Mouse (Mus musculus) adrenal gland, postnatal 4 days (tissue): ENCODE results near the gene Mcpt8. TPM values are rescaled to one million over a fixed set of nuclear protein-coding genes. Genes with fewer than 3 reads are reported as not detected.

Source experiments
- microRNA-seq: library from miRNA; unstranded; fragments of <30 nt; microRNA quantifications from one replicate; pipeline ENCODE4 v1.2.0, GENCODE M21; 2021
- total RNA-seq, 2 experiments: library from RNA; stranded (reverse); gene quantifications; 2 replicates each; pipeline ENCODE4 v1.2.3; 2021

The Mcpt8 gene
- total RNA-seq, 2 experiments from 2014 or later, result 1.2 TPM; not detected in 1

Small RNAs within 50 kb of the gene (microRNA-seq; reads per million reads assigned to microRNA genes)
- not detected for gene Mir6949

Other genes with a start within 250 kb of the Mcpt8 start
- 10 to 100 TPM; 46.0 to 52.0 TPM for gene Nynrin, start 231.3 kb downstream of the Mcpt8 start, total RNA-seq
- under 1 TPM; 0.39 to 0.76 TPM for gene Cbln3, start 200.9 kb downstream of the Mcpt8 start, total RNA-seq
- 10 to 100 TPM; 29.7 to 29.9 TPM for gene Khnyn, start 200.3 kb downstream of the Mcpt8 start, total RNA-seq
- gene Sdr39u1, start 185.0 kb downstream of the Mcpt8 start, total RNA-seq, result 10 to 100 TPM; 65.3 to 71.9 TPM
- gene Cma1, start 140.6 kb downstream of the Mcpt8 start, total RNA-seq, result 10 to 100 TPM; 10.4 to 19.2 TPM
- under 1 TPM; 0.62 to 0.76 TPM for gene Cma2, start 134.3 kb downstream of the Mcpt8 start, total RNA-seq
- not detected for gene Mcpt1, start 67.3 kb downstream of the Mcpt8 start, total RNA-seq
- not detected for gene Mcpt9, start 54.8 kb downstream of the Mcpt8 start, total RNA-seq
- not detected for gene Mcpt2, start 43.2 kb downstream of the Mcpt8 start, total RNA-seq
- 1 to 10 TPM; 4.3 to 8.3 TPM for gene Mcpt4, start 23.0 kb downstream of the Mcpt8 start, total RNA-seq
- 1 to 10 TPM in 1 of 2 experiments, under 1 TPM in 1; 0.90 to 2.5 TPM for gene Ctsg, start 17.3 kb upstream of the Mcpt8 start, total RNA-seq
- not detected for gene Gzme, start 35.4 kb upstream of the Mcpt8 start, total RNA-seq
- not detected for gene Gzmd, start 47.3 kb upstream of the Mcpt8 start, total RNA-seq
- gene Gzmg, start 74.3 kb upstream of the Mcpt8 start, total RNA-seq, result not detected
- not detected for gene Gzmn, start 89.3 kb upstream of the Mcpt8 start, total RNA-seq
- gene Gzmf, start 126.1 kb upstream of the Mcpt8 start, total RNA-seq, result not detected
- gene Gzmc, start 149.4 kb upstream of the Mcpt8 start, total RNA-seq, result not detected
- gene Gzmb, start 177.0 kb upstream of the Mcpt8 start, total RNA-seq, result under 1 TPM; 0.28 to 0.51 TPM